Mouse (Mus musculus): ENCODE results near the gene Wdr95. TPM values are rescaled to one million over a fixed set of nuclear protein-coding genes. Genes with fewer than 3 reads are reported as not detected.

The Wdr95 gene
- polyA plus RNA-seq, 1 experiment from 2014 or later, result not detected

GRCm38 (mm10) chr5:149588814-149589534 is 60.5 kb downstream of the Wdr95 start:
- Histone ChIP-seq H3K27me3 (ENCODE audit: control insufficient read depth, insufficient read depth, low read length) (no peaks in the 10 kb centered on the region), H3K36me3 (ENCODE audit: control insufficient read depth, insufficient read depth, low read length) (no peaks in the 10 kb centered on the region), H3K9ac (ENCODE audit: low read length) (no peak overlapping the region), H3K9me3 (ENCODE audit: control insufficient read depth, low read length) (no peaks in the 10 kb centered on the region), H3K4me2 (ENCODE audit: low read depth, severe bottlenecking) (no peak overlapping the region), H3K4me1 (ENCODE audit: control insufficient read depth, insufficient read depth, low read length) (no peaks in the 10 kb centered on the region; the same call in 1 of the 2 replicates), H3K4me3 (ENCODE audit: low read depth, low read length) (no peak overlapping the region), H3K27ac (replicated peaks; ENCODE audit: low read depth, low read length) (no peak overlapping the region)
- WGBS, result 71% methylated on average over 7 of the region's 7 CpGs
- no peak for ATAC-seq (ENCODE audit: insufficient number of reproducible peaks, low FRiP score, low TSS enrichment, low read depth)
- DNase-seq (ENCODE audit: low spot score), result no peak

- Histone ChIP-seq H3K27me3 (ENCODE audit: control insufficient read depth, insufficient read depth, low read length) (no peaks in the 10 kb centered on the region), H3K9ac (ENCODE audit: low read length) (no peak overlapping the region), H3K4me1 (ENCODE audit: control insufficient read depth, insufficient read depth, low read length) (no peaks in the 10 kb centered on the region), H3K4me3 (ENCODE audit: low read depth, low read length) (no peak overlapping the region), H3K4me2 (ENCODE audit: low read depth, severe bottlenecking) (no peak overlapping the region), H3K27ac (replicated peaks; ENCODE audit: low read depth, low read length) (no peak overlapping the region), H3K36me3 (ENCODE audit: control insufficient read depth, insufficient read depth, low read length) (no peaks in the 10 kb centered on the region), H3K9me3 (ENCODE audit: control insufficient read depth, low read length) (no peaks in the 10 kb centered on the region)
- WGBS, result 43% methylated on average over 3 of the region's 3 CpGs
- DNase-seq (ENCODE audit: low spot score) (no peak), ATAC-seq (ENCODE audit: insufficient number of reproducible peaks, low FRiP score, low TSS enrichment, low read depth) (no peak)
These were observed 61.5 kb downstream of the Wdr95 start for GRCm38 (mm10) chr5:149589932-149590331.

GRCm38 (mm10) chr5:149594215-149594614 is 65.7 kb downstream of the Wdr95 start:
- WGBS, result 91% methylated on average over 3 of the region's 3 CpGs
- no peak overlapping the region for H3K4me2 ChIP-seq (ENCODE audit: low read depth, severe bottlenecking)

GRCm38 (mm10) chr5:149597351-149597750 is 68.9 kb downstream of the Wdr95 start:
- Histone ChIP-seq H3K4me1 (ENCODE audit: control insufficient read depth, insufficient read depth, low read length) (no peaks in the 10 kb centered on the region), H3K27ac (replicated peaks; ENCODE audit: low read depth, low read length) (no peak overlapping the region), H3K27me3 (ENCODE audit: control insufficient read depth, insufficient read depth, low read length) (no peaks in the 10 kb centered on the region), H3K36me3 (ENCODE audit: control insufficient read depth, insufficient read depth, low read length) (no peaks in the 10 kb centered on the region), H3K4me3 (ENCODE audit: low read depth, low read length) (no peak overlapping the region), H3K4me2 (ENCODE audit: low read depth, severe bottlenecking) (no peak overlapping the region), H3K9me3 (ENCODE audit: control insufficient read depth, low read length) (no peaks in the 10 kb centered on the region), H3K9ac (ENCODE audit: low read length) (no peak overlapping the region)
- peak; percentile 26 for DNase-seq (ENCODE audit: low spot score)
- ATAC-seq (ENCODE audit: insufficient number of reproducible peaks, low FRiP score, low TSS enrichment, low read depth), result no peak
- 55% methylated on average over 18 of the region's 18 CpGs for WGBS

More at GRCm38 (mm10) chr5:149594215-149594614, 65.7 kb downstream of the Wdr95 start:
- Histone ChIP-seq H3K9me3 (ENCODE audit: control insufficient read depth, low read length) (no peaks in the 10 kb centered on the region), H3K4me1 (ENCODE audit: control insufficient read depth, insufficient read depth, low read length) (no peaks in the 10 kb centered on the region), H3K27ac (replicated peaks; ENCODE audit: low read depth, low read length) (no peak overlapping the region), H3K36me3 (ENCODE audit: control insufficient read depth, insufficient read depth, low read length) (no peaks in the 10 kb centered on the region), H3K9ac (ENCODE audit: low read length) (no peak overlapping the region), H3K27me3 (ENCODE audit: control insufficient read depth, insufficient read depth, low read length) (no peaks in the 10 kb centered on the region), H3K4me3 (ENCODE audit: low read depth, low read length) (no peak overlapping the region)
- ATAC-seq (ENCODE audit: insufficient number of reproducible peaks, low FRiP score, low TSS enrichment, low read depth) (no peak), DNase-seq (ENCODE audit: low spot score) (no peak)

- H3K4me2 ChIP-seq (ENCODE audit: low read depth, severe bottlenecking), result no peak overlapping the region
- no peak overlapping the region for H3K27ac ChIP-seq (replicated peaks; ENCODE audit: low read depth, low read length)
- no peak overlapping the region for H3K9ac ChIP-seq (ENCODE audit: low read length)
- 91% methylated on average over 3 of the region's 3 CpGs for WGBS
- no peak for ATAC-seq (ENCODE audit: insufficient number of reproducible peaks, low FRiP score, low TSS enrichment, low read depth)
- no peaks in the 10 kb centered on the region for H3K27me3 ChIP-seq (ENCODE audit: control insufficient read depth, insufficient read depth, low read length)
- no peaks in the 10 kb centered on the region for H3K4me1 ChIP-seq (ENCODE audit: control insufficient read depth, insufficient read depth, low read length)
- H3K9me3 ChIP-seq (ENCODE audit: control insufficient read depth, low read length), result no peaks in the 10 kb centered on the region
- no peak overlapping the region for H3K4me3 ChIP-seq (ENCODE audit: low read depth, low read length)
- no peaks in the 10 kb centered on the region for H3K36me3 ChIP-seq (ENCODE audit: control insufficient read depth, insufficient read depth, low read length)
- DNase-seq (ENCODE audit: low spot score), result no peak
These were observed 73.5 kb downstream of the Wdr95 start for GRCm38 (mm10) chr5:149601996-149602395.

GRCm38 (mm10) chr5:149603241-149603640 is 74.8 kb downstream of the Wdr95 start:
- Histone ChIP-seq H3K4me3 (ENCODE audit: low read depth, low read length) (no peak overlapping the region), H3K27me3 (ENCODE audit: control insufficient read depth, insufficient read depth, low read length) (no peaks in the 10 kb centered on the region), H3K4me2 (ENCODE audit: low read depth, severe bottlenecking) (no peak overlapping the region), H3K36me3 (ENCODE audit: control insufficient read depth, insufficient read depth, low read length) (no peaks in the 10 kb centered on the region), H3K4me1 (ENCODE audit: control insufficient read depth, insufficient read depth, low read length) (no peaks in the 10 kb centered on the region), H3K9me3 (ENCODE audit: control insufficient read depth, low read length) (no peaks in the 10 kb centered on the region), H3K9ac (ENCODE audit: low read length) (no peak overlapping the region), H3K27ac (replicated peaks; ENCODE audit: low read depth, low read length) (no peak overlapping the region)
- DNase-seq (ENCODE audit: low spot score) (no peak), ATAC-seq (ENCODE audit: insufficient number of reproducible peaks, low FRiP score, low TSS enrichment, low read depth) (no peak)
- 81% methylated on average over 3 of the region's 3 CpGs for WGBS

GRCm38 (mm10) chr5:149607083-149607720 is 78.7 kb downstream of the Wdr95 start:
- 84% methylated on average over 8 of the region's 8 CpGs for WGBS
- H3K4me2 ChIP-seq (ENCODE audit: low read depth, severe bottlenecking), result no peak overlapping the region
- H3K9me3 ChIP-seq (ENCODE audit: control insufficient read depth, low read length), result no peaks in the 10 kb centered on the region
- DNase-seq (ENCODE audit: low spot score), result no peak
- no peak overlapping the region for H3K9ac ChIP-seq (ENCODE audit: low read length)
- H3K4me3 ChIP-seq (ENCODE audit: low read depth, low read length), result no peak overlapping the region
- ATAC-seq (ENCODE audit: insufficient number of reproducible peaks, low FRiP score, low TSS enrichment, low read depth), result no peak
- H3K27ac ChIP-seq (replicated peaks; ENCODE audit: low read depth, low read length), result no peak overlapping the region
- no peaks in the 10 kb centered on the region for H3K36me3 ChIP-seq (ENCODE audit: control insufficient read depth, insufficient read depth, low read length)
- H3K4me1 ChIP-seq (ENCODE audit: control insufficient read depth, insufficient read depth, low read length), result no peaks in the 10 kb centered on the region
- H3K27me3 ChIP-seq (ENCODE audit: control insufficient read depth, insufficient read depth, low read length), result no peaks in the 10 kb centered on the region

- no peak overlapping the region for H3K9ac ChIP-seq (ENCODE audit: low read length)
- DNase-seq (ENCODE audit: low spot score) (no peak), ATAC-seq (ENCODE audit: insufficient number of reproducible peaks, low FRiP score, low TSS enrichment, low read depth) (no peak)
- H3K4me2 ChIP-seq (ENCODE audit: low read depth, severe bottlenecking), result no peak overlapping the region
- 75% methylated on average over 16 of the region's 16 CpGs for WGBS
- H3K27me3 ChIP-seq (ENCODE audit: control insufficient read depth, insufficient read depth, low read length), result no peaks in the 10 kb centered on the region
- no peaks in the 10 kb centered on the region for H3K36me3 ChIP-seq (ENCODE audit: control insufficient read depth, insufficient read depth, low read length)
- H3K27ac ChIP-seq (replicated peaks; ENCODE audit: low read depth, low read length), result no peak overlapping the region
- H3K4me3 ChIP-seq (ENCODE audit: low read depth, low read length), result no peak overlapping the region
- no peaks in the 10 kb centered on the region for H3K4me1 ChIP-seq (ENCODE audit: control insufficient read depth, insufficient read depth, low read length)
- no peaks in the 10 kb centered on the region for H3K9me3 ChIP-seq (ENCODE audit: control insufficient read depth, low read length)
These were observed 83.1 kb downstream of the Wdr95 start for GRCm38 (mm10) chr5:149611476-149612164.

Data from limb, embryonic 11.5 days (tissue).